Mouse (Mus musculus): ENCODE measurements at regions not wholly inside any gene's neighbourhood (a gene's known extent, or its start where the extent isn't known, plus 50 kb on each side); places are given as distances from the start of the nearest gene placed in this dataset.

GRCm38 (mm10) chr1:151045334-151045733 is 52.1 kb upstream of the Hmcn1 start:
- peak; percentile 39 for DNase-seq (ENCODE audit: low spot score)

GRCm38 (mm10) chr1:151046626-151047025 is 53.4 kb upstream of the Hmcn1 start:
- DNase-seq (ENCODE audit: low spot score), result no peak

- no peak for DNase-seq (ENCODE audit: low spot score)
Measured at GRCm38 (mm10) chr1:151049726-151050506, 56.7 kb upstream of the Hmcn1 start.

- no peak for DNase-seq (ENCODE audit: low spot score)
Measured at GRCm38 (mm10) chr1:151050507-151050816, 57.2 kb upstream of the Hmcn1 start.

- DNase-seq (ENCODE audit: low spot score), result no peak
Measured at GRCm38 (mm10) chr1:151053268-151053667, 60.0 kb upstream of the Hmcn1 start.

- DNase-seq (ENCODE audit: low spot score), result no peak
Measured at GRCm38 (mm10) chr1:151055396-151055795, 62.2 kb upstream of the Hmcn1 start.

- no peak for DNase-seq (ENCODE audit: low spot score)
Measured at GRCm38 (mm10) chr1:151059546-151060136, 66.4 kb upstream of the Hmcn1 start.

- peak; percentile 40 for DNase-seq (ENCODE audit: low spot score)
Measured at GRCm38 (mm10) chr1:151065090-151065567, 71.9 kb upstream of the Hmcn1 start.

GRCm38 (mm10) chr1:151066379-151067128 is 73.3 kb upstream of the Hmcn1 start:
- no peak for DNase-seq (ENCODE audit: low spot score)

GRCm38 (mm10) chr1:151074508-151075314 is 81.5 kb upstream of the Hmcn1 start:
- no peak for DNase-seq (ENCODE audit: low spot score)

GRCm38 (mm10) chr1:151075541-151075940 is 82.3 kb upstream of the Hmcn1 start:
- no peak for DNase-seq (ENCODE audit: low spot score)

GRCm38 (mm10) chr1:151078909-151079522 is 85.8 kb upstream of the Hmcn1 start:
- peak; percentile 85 for DNase-seq (ENCODE audit: low spot score)

- DNase-seq (ENCODE audit: low spot score), result no peak
Measured at GRCm38 (mm10) chr1:151079614-151080360, 86.6 kb upstream of the Hmcn1 start.

GRCm38 (mm10) chr1:151080510-151080980 is 87.3 kb upstream of the Hmcn1 start:
- peak; percentile 17 for DNase-seq (ENCODE audit: low spot score)

- DNase-seq (ENCODE audit: low spot score), result no peak
Measured at GRCm38 (mm10) chr1:151082510-151083033, 89.3 kb upstream of the Hmcn1 start.

GRCm38 (mm10) chr1:151083806-151084205 is 90.6 kb upstream of the Hmcn1 start:
- DNase-seq (ENCODE audit: low spot score), result no peak

- DNase-seq (ENCODE audit: low spot score), result no peak
Measured at GRCm38 (mm10) chr1:151086111-151086859, 93.0 kb upstream of the Hmcn1 start.

GRCm38 (mm10) chr1:151087151-151087660 is 94.0 kb upstream of the Hmcn1 start:
- DNase-seq (ENCODE audit: low spot score), result no peak

- DNase-seq (ENCODE audit: low spot score), result no peak
Measured at GRCm38 (mm10) chr1:151087811-151088511, 94.4 kb upstream of the Gm47985 start.
